Mouse (Mus musculus): ENCODE data around the gene Mfsd6. TPM values are rescaled to one million over a fixed set of nuclear protein-coding genes. Genes with fewer than 3 reads are reported as not detected.

Mfsd6 gene
- total and polyA plus RNA-seq, 3 experiments = 0.36 to 0.89 (median 0.47) TPM

DNA sequence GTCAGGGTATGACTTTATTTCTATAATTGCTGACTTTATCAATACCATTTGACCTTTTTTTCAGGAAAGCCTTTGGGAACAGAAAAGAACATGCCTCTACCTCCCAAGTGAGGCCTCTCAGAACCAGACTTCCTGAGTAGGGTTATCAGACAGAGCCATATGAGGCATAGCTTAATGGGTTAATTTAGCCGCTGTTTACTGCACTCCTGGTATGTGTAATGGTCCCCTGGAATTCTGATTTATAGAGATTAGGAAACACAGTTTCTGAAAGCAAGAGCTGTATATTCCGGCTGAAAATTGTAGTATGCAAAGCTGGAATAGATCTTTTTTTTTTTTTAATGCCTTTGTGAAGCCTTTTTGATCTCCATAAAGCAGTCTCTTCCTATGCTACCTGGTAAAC is 67.0 kb downstream of the Mfsd6 start:
- H3K27me3 ChIP-seq (replicated peaks) = no peaks in the 10 kb centered on the region

DNA sequence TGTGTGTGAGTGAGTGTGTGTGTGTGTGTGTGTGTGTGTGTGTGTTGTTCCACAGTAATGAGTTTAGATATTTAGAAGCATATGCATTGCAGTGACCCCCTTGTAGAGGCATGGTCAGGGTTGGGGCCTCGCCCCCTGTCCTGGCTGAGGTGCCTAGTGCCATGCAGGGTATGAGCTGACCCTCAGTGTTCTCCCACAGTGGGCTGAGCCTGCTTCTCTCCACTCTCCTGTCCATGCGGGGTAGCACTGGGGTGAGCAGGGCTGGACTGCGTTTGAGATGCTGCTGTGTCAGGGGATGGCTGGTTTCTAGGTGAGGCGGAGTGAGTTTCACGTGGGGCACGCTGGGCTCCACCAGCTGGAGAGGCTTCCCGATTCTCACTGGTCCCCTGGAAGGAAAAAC is 69.1 kb downstream of the Mfsd6 start:
- Histone ChIP-seq H3K79me2 (replicated peaks; ENCODE audit: control insufficient read depth, extremely low read depth, insufficient read depth, poor library complexity, severe bottlenecking) (no peaks in the 10 kb centered on the region), H3K27ac (ENCODE audit: insufficient read depth, low read depth) (no peak overlapping the region), H3K36me3 (replicated peaks in 1 of 2; ENCODE audit: control insufficient read depth in 1 of 2, insufficient read depth in 1 of 2, low read length in 1 of 2) (no peaks in the 10 kb centered on the region), H3K9me3 (replicated peaks; ENCODE audit: low read length) (no peaks in the 10 kb centered on the region), H3K9ac (ENCODE audit: insufficient read depth, low read depth) (no peak overlapping the region), H3K27me3 (replicated peaks) (no peaks in the 10 kb centered on the region), H3K4me2 (ENCODE audit: insufficient read depth, low read depth, poor library complexity, severe bottlenecking) (no peak overlapping the region), H3K4me3 (replicated peaks in 1 of 3; ENCODE audit: low read depth in 2 of 3, low read length in 2 of 3, poor library complexity in 1 of 3) (no peak overlapping the region), H3K4me1 (ENCODE audit: control insufficient read depth in 1 of 2, insufficient read depth in 2 of 2) (peaks cover 6 to 21% of the 10 kb centered on the region in 2 experiments; a peak in 3 of 4 replicates)
- dilution Hi-C loops (cut with MboI; ENCODE audit: extremely low pct_ligation_motif_present, extremely low pct_unique_long_range_greater_than_20kb, low sequenced_read_pairs) (no loop called here), in situ Hi-C loops (cut with MboI; ENCODE audit: low pct_ligation_motif_present, low pct_unique_long_range_greater_than_20kb, low sequenced_read_pairs) (no loop called here)
- DNase-seq (ENCODE audit: extremely low read depth) = no peak
- TF ChIP-seq ELF1 (IDR thresholded peaks at IDR 0.05; ENCODE audit: low read depth, low read length) (no peak), SIN3A (IDR thresholded peaks at IDR 0.05; ENCODE audit: low read length) (no peak), USF2 (conservative IDR thresholded peaks at IDR 0.05; ENCODE audit: low read depth, low read length) (no peak), RAD21 (IDR thresholded peaks at IDR 0.05; ENCODE audit: low read depth, low read length) (no peak), BHLHE40 (IDR thresholded peaks at IDR 0.05; ENCODE audit: low read depth, low read length) (no peak), MXI1 (IDR thresholded peaks at IDR 0.05; ENCODE audit: low read depth, low read length) (no peak), JUND (conservative IDR thresholded peaks at IDR 0.05; ENCODE audit: low read depth, low read length) (no peak), MEF2A (IDR thresholded peaks at IDR 0.05; ENCODE audit: borderline replicate concordance, low read depth, low read length) (no peak), ZNF384 (IDR thresholded peaks at IDR 0.05; ENCODE audit: low read depth, low read length) (no peak), EP300 (IDR thresholded peaks at IDR 0.05; ENCODE audit: low read length) (no peak), GABPA (IDR thresholded peaks at IDR 0.05; ENCODE audit: insufficient replicate concordance, low read depth, low read length) (no peak), CHD1 (IDR thresholded peaks at IDR 0.05; ENCODE audit: low read depth, low read length) (no peak), ETS1 (conservative IDR thresholded peaks at IDR 0.05; ENCODE audit: low read depth, low read length) (no peak), MAFK (IDR thresholded peaks at IDR 0.05; ENCODE audit: insufficient replicate concordance, low read length) (no peak), JUN (IDR thresholded peaks at IDR 0.05; ENCODE audit: insufficient read depth, low read depth, low read length) (no peak), NRF1 (IDR thresholded peaks at IDR 0.05; ENCODE audit: low read depth, low read length) (no peak)

More for the DNA sequence above, 67.0 kb downstream of the Mfsd6 start:
- in situ Hi-C loops (cut with MboI; ENCODE audit: low pct_ligation_motif_present, low pct_unique_long_range_greater_than_20kb, low sequenced_read_pairs) = no loop called here
- Histone ChIP-seq H3K9me3 (replicated peaks; ENCODE audit: low read length) (no peaks in the 10 kb centered on the region), H3K4me1 (ENCODE audit: control insufficient read depth in 1 of 2, insufficient read depth in 2 of 2) (peaks cover under 1 to 2% of the 10 kb centered on the region in 2 experiments; a peak in 3 of 4 replicates), H3K27ac (ENCODE audit: insufficient read depth, low read depth) (no peak overlapping the region), H3K79me2 (replicated peaks; ENCODE audit: control insufficient read depth, extremely low read depth, insufficient read depth, poor library complexity, severe bottlenecking) (no peaks in the 10 kb centered on the region), H3K4me3 (replicated peaks in 1 of 3; ENCODE audit: low read depth in 2 of 3, low read length in 2 of 3, poor library complexity in 1 of 3) (no peak overlapping the region), H3K9ac (ENCODE audit: insufficient read depth, low read depth) (no peak overlapping the region), H3K36me3 (replicated peaks in 1 of 2; ENCODE audit: control insufficient read depth in 1 of 2, insufficient read depth in 1 of 2, low read length in 1 of 2) (no peaks in the 10 kb centered on the region), H3K4me2 (ENCODE audit: insufficient read depth, low read depth, poor library complexity, severe bottlenecking) (no peak overlapping the region)
- dilution Hi-C loops (cut with MboI; ENCODE audit: extremely low pct_ligation_motif_present, extremely low pct_unique_long_range_greater_than_20kb, low sequenced_read_pairs) = no loop called here
- no peak for DNase-seq (ENCODE audit: extremely low read depth)
- TF ChIP-seq BHLHE40 (IDR thresholded peaks at IDR 0.05; ENCODE audit: low read depth, low read length) = no peak
- TF ChIP-seq UBTF (IDR thresholded peaks at IDR 0.05; ENCODE audit: low read depth, low read length) = no peak
- no peak for TF ChIP-seq KAT2A (IDR thresholded peaks at IDR 0.05; ENCODE audit: insufficient replicate concordance, low read length)
- no peak for TF ChIP-seq MAX (IDR thresholded peaks at IDR 0.05; ENCODE audit: low read length)
- no peak for TF ChIP-seq NELFE (IDR thresholded peaks at IDR 0.05; ENCODE audit: low read depth, low read length)
- TF ChIP-seq USF1 (IDR thresholded peaks at IDR 0.05; ENCODE audit: low read depth, low read length) = no peak
- TF ChIP-seq CHD2 (IDR thresholded peaks at IDR 0.05; ENCODE audit: low read length) = no peak
- no peak for TF ChIP-seq SMC3 (IDR thresholded peaks at IDR 0.05; ENCODE audit: low read depth, low read length)
- no peak for TF ChIP-seq TBP (conservative IDR thresholded peaks at IDR 0.05; ENCODE audit: low read depth, low read length)
- TF ChIP-seq MEF2A (IDR thresholded peaks at IDR 0.05; ENCODE audit: borderline replicate concordance, low read depth, low read length) = no peak
- TF ChIP-seq ZKSCAN1 (IDR thresholded peaks at IDR 0.05; ENCODE audit: borderline replicate concordance, low read depth, low read length) = no peak
- no peak for TF ChIP-seq RCOR1 (conservative IDR thresholded peaks at IDR 0.05; ENCODE audit: low read depth, low read length)
- no peak for TF ChIP-seq ZC3H11A (IDR thresholded peaks at IDR 0.05; ENCODE audit: low read depth, low read length)
